Mouse (Mus musculus) adrenal gland, adult 2 months (tissue): ENCODE data around the gene Sirt4. TPM values are rescaled to one million over a fixed set of nuclear protein-coding genes. Genes with fewer than 3 reads are reported as not detected.
A peak's percentile ranks its signal among the peaks of the same experiment; 100 is the strongest.

Experiments
- DNase-seq: peaks from one replicate; pipeline ENCODE4 v3.0.0; 2021
- polyA plus RNA-seq: library from polyadenylated mRNA; depleted of rRNA; stranded (reverse); fragments of >200 nt; gene quantifications from 2 replicates; pipeline ENCODE4 v1.2.3, GENCODE M21; 2012
- total RNA-seq, 2 experiments: library from RNA; stranded (reverse); gene quantifications; 2 replicates each; pipeline ENCODE4 v1.2.3; 2021

The Sirt4 gene
- total and polyA plus RNA-seq, 3 experiments: 15.1 to 47.4 (median 28.0) TPM

DNA sequence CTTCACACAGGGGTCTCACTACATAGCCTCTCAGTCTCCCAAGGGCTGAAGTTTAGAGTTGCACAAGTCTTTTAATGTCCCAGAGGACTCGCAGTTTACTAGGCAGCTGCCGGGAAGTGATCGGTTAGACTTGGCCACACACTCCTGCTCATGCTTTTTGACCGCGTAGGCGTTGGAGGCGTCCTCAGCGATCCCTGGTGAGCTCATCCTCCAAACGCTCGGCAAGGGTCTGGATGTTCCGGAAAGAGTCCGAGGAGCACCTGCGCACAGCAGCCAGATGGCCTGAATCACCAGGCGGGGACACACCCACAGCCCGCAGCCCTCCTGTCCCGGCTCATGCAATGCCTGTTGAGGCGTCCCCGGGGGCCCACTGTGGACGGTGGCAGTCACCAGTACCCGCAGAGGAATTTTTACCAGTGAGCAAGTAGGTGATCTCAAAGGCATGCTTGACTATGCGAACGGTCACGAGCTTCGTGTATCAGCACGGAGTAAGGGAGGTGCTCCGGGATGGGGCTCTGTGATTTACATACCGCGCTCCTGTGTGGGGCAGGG is 7.3 kb upstream of the Sirt4 start:
- peak; percentile 87 for DNase-seq

DNA sequence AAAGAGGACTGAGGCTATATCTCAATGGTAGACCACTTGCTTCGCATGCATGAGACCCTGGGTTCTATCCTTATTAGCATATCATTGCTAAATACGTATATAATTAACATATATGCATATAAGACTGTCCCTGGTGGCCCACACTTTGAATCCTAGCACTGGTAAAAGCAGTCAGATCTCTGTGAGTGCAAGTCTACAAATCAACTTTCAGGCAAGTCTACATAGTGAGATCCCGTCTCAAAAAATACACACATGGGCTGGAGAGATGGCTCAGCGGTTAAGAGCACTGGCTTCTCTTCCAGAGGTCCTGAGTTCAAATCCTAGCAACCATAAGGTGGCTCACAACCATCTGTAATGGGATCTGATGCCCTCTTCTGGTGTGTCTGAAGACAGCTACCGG is 6.6 kb upstream of the Sirt4 start:
- no peak for DNase-seq

DNA sequence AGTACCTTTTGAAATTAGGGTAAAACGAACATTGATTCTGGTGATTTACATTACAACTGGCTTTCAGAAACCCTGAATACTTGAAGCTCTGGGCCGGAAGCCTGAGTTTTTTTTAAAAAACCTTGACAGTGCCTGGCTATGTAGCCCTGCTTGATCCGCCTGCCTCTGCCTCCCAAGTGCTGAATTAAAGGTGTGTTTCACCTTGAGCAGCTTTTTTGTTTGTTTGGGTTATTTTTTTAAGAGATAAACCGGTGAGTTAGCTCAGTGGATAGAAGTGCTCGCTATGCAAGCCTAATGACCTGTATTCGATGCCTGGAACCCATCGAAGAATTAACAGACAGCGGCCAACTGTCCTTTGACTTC is 6.1 kb upstream of the Sirt4 start:
- DNase-seq: no peak

- peak; percentile 89 for DNase-seq
Measured at GRCm38 (mm10) chr5:115489699-115490637, 5.4 kb upstream of the Sirt4 start.

- DNase-seq: peak; percentile 79
Measured at GRCm38 (mm10) chr5:115488841-115489698, 4.5 kb upstream of the Sirt4 start.

GRCm38 (mm10) chr5:115487942-115488580 is 3.5 kb upstream of the Sirt4 start:
- DNase-seq: no peak

DNA sequence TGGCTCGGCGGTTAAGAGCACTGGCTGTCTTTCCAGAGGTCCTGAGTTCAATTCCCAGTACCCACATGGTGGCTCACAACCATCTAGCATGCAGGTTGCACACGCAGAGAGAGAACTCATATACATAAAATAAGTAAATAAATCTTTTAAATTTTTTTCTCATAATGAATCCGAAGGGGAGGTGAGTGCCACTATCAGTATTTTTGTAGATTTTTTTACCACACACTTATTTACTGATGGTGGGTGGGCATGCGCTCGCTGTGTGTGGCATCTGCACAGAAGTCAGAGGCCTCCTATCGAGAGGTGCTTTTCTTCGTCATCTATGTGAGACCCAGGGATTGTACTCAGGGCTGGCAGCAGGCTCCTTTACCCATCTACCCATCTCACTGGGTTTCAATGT is 2.8 kb upstream of the Sirt4 start:
- DNase-seq: no peak

DNA sequence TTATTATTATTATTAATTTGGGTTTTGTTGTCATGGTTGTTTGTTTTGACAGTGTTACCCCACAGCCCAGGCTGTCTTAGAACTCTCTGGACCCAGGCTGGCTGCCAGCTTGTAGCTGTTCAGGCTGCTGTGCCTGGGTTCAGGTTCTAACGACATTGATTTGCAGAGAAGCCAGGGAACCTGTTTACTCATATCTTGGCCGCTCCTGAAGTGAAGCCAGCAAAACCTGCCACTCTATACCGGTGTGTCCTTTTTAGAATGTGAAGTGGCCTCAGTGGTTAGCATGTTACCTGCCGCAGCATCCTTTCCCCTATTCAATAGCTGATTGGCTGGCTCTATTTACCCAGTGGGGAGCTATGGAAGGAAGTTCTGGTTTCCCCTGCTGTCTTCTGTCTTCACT is 2.2 kb upstream of the Sirt4 start:
- no peak for DNase-seq

GRCm38 (mm10) chr5:115485489-115486205 is 1.1 kb upstream of the Sirt4 start:
- no peak for DNase-seq

DNA sequence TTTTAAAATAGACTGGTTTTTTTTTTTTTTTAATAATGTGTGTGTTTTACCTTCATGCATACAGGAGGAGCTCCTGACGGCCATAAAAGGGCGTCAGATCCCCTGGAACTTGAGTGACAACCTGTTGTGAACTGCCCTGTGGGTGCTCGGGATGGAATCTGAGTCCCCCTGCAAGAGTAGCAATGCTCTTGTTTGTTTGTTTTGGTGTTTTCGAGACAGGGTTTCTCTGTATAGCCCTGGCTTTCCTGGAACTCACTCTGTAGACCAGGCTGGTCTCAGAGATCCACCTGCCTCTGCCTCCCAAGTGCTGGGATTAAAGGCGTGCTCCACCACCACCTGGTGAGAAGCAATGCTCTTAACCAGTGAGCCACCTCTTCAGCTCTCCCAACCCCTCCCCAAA is 471 bp upstream of the Sirt4 start:
- DNase-seq: no peak

DNA sequence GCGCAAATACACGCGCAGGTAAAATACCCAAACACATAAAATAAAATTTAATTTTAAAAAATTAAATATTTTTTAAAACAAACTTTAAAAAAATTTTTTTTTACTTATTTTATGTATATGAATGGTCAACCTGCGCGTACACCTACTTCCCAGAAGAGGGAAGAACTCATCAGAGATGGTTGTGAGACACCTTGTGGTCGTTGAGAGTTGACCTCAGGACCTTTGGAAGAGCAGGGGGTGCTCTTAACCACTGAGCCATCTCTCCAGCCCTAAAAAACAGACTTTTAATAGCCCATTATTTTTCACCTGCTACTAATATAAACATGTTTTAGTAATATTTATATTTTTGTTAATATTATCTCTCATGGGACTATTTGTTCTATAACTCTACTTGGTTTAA is 1.1 kb downstream of the Sirt4 start:
- DNase-seq: no peak

DNA sequence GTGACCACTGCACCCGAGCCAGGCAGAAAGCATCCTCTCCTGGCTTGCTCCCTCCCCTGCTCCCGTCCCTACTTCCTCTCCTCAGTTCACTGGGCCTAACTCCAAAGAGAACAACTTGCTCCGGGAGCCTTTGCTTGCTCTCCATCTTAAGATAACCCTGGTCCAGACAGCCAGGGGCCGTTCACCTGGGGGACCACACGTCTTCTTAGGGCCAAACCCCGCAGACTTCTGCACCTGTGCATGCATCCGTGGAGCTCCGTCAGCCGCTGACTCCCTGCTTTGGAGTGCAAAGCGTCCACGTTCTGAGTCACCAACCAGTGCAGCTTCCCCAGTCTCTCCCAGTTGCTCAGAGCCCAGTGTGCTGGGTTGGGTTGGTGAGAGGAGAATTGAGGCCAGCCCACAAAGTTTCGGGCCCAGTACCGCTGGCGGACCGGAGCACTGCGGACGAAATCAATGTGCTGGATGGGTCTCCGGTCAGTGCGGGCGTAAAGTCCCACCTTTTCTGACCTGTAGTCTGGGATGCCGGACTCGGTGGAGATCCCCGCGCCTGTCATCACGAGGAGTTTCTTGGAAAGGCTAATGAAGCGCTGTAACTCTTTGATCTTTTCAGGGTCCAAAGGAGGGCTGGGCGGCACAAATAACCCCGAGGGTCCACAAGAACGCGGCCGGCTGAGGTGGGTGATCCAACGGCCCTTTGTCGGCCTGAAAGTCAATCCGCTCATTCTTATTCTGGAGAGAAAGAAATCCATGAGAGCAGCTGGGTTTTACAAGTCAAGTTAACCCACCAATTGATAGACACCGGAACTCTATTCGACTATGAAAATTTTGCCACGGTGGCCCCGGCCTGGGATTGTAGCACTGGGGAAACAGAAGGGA is 1.9 kb downstream of the Sirt4 start:
- DNase-seq: no peak

DNA sequence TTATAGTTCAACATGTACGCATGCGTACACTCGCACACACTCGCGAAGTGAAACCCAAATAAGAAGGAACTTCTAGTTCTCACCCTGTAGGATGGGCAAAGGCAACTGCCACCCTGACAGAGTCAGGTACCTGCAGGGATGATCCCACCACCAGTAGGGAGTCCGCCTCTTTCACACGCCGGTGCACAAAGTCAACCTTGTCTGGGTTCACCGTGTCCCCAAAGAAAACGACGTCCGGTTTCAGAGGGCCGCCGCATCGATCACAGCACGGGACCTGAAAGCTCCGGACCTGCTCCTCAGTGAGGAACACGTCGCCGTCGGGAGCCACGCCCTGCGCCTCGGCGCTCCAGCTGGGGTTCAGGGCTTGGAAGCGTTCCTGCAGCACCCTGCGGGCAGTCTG is 4.4 kb downstream of the Sirt4 start:
- DNase-seq: no peak

DNA sequence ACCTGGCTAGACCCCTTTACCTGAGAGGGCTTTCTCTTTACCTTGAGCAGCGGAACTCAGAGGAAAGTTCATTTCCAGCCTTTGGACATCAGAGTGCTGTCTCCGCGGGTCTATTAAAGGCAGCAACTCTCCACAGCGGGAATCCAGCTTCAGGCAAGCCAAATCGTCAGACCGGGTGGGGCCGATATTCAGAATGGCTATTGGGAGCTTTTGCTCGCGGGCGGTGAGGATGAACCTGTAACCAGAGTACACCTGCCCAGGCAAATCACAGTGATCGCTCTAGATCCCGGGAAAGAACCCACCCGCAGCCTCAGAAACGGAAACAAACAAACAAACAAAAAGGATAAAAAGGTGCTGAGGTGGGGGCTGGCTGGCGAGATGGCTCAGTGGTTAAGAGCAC is 5.0 kb downstream of the Sirt4 start:
- DNase-seq: no peak

GRCm38 (mm10) chr5:115476107-115476727 is 8.3 kb downstream of the Sirt4 start:
- no peak for DNase-seq

GRCm38 (mm10) chr5:115475337-115476106 is 9.0 kb downstream of the Sirt4 start:
- DNase-seq: peak; percentile 60

GRCm38 (mm10) chr5:115474174-115474828 is 10.2 kb downstream of the Sirt4 start:
- DNase-seq: peak; percentile 75

- no peak for DNase-seq
Measured at GRCm38 (mm10) chr5:115473191-115473590, 11.3 kb downstream of the Sirt4 start.
